Mouse (Mus musculus): ENCODE results near the gene Mta1. TPM values are rescaled to one million over a fixed set of nuclear protein-coding genes. Genes with fewer than 3 reads are reported as not detected.
A peak's percentile ranks its signal among the peaks of the same experiment; 100 is the strongest.

Gene Mta1
- polyA plus RNA-seq, 1 experiment, result 47.6 TPM

DNA sequence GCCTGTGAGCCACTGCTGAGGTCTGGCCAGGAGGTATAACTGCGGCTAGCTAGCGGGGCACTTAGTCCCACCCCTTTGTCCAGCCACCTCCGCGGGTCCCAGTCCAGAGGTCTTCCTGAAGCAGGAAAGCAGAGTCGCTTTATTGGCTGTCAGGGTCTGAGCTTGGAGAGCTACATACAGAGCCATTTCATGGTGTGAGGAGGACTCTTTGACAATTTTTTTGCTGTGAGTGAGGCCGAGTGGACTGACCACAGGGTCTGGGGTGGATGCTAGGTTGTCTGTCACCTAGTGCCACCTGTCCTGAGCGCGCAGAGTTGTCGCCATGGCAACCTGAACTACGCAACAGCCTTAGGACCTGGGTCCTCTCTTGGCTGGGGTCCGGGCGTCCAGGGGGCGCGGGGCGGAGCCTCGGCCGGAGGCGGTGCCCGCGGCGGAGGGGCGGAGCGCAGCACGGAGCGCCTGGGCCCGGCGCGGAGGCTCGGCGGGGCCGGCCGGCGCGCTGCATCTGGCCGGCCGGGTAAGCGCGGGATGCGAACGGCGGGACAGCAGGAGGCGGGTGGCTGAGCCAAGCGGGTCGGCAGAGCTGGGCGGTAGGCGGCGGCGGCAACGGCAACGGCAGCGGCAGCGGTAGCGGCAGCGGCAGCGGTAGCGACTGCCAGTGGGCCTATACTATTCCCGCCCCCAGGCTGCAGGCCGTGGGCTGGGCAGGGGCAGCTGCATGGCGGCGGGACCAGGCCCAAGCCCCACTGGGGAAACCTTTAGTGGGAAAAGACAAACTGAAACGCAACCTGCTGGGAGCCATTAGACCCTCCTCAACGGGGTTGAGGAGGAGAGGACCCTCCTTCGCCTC is 87.6 kb downstream of the Mta1 start, which contains the start of gene Tmem121:
Tmem121 (plus strand) TSS at position 489 of the 850 bp plus-strand sequence.
- peaks cover 10% of the 10 kb centered on the region for H3K4me1 ChIP-seq (ENCODE audit: control insufficient read depth, insufficient read depth, insufficient read length, low read length)
- peak within 1 kb of the TSS; percentile 49 for H3K4me3 ChIP-seq (ENCODE audit: low read depth, low read length)
- H3K36me3 ChIP-seq (ENCODE audit: control insufficient read depth, insufficient read depth, low read length), result no peaks in the 10 kb centered on the region
- peaks cover 27% of the 10 kb centered on the region for H3K27me3 ChIP-seq (ENCODE audit: control insufficient read depth, insufficient read depth, low read length)
- TF ChIP-seq CTCF (IDR thresholded peaks at IDR 0.05; ENCODE audit: extremely low read depth, insufficient read length, insufficient replicate concordance, low read depth, low read length) (no peak), POLR2A (IDR thresholded peaks at IDR 0.05; ENCODE audit: low read depth, low read length) (no peak)
- 5% methylated on average over 63 of the region's 63 CpGs for WGBS
- H3K27ac ChIP-seq (ENCODE audit: insufficient read depth, low read depth, low read length), result no peak within 1 kb of the TSS

- Histone ChIP-seq H3K4me3 (ENCODE audit: low read depth, low read length) (peak overlapping the region; percentile 49), H3K27me3 (ENCODE audit: control insufficient read depth, insufficient read depth, low read length) (peaks cover 27% of the 10 kb centered on the region), H3K27ac (ENCODE audit: insufficient read depth, low read depth, low read length) (no peak overlapping the region), H3K36me3 (ENCODE audit: control insufficient read depth, insufficient read depth, low read length) (no peaks in the 10 kb centered on the region), H3K4me1 (ENCODE audit: control insufficient read depth, insufficient read depth, insufficient read length, low read length) (peaks cover 10% of the 10 kb centered on the region)
- WGBS, result 69% methylated on average over 12 of the region's 12 CpGs
- TF ChIP-seq POLR2A (IDR thresholded peaks at IDR 0.05; ENCODE audit: low read depth, low read length) (no peak), CTCF (IDR thresholded peaks at IDR 0.05; ENCODE audit: extremely low read depth, insufficient read length, insufficient replicate concordance, low read depth, low read length) (no peak)
Observed at GRCm38 (mm10) chr12:113186326-113187010, 88.4 kb downstream of the Mta1 start.

Other genes starting within 250 kb of the Mta1 start
- gene Gpr132, start 230.1 kb upstream of the Mta1 start, polyA plus RNA-seq (2012; rRNA removed), result 5.4 and 8.2 TPM in 2 replicates
- 6.2 and 9.1 TPM in 2 replicates for gene Jag2, start 168.5 kb upstream of the Mta1 start, polyA plus RNA-seq (2012; rRNA removed)
- 40.8 and 42.4 TPM in 2 replicates for gene Nudt14, start 156.2 kb upstream of the Mta1 start, polyA plus RNA-seq (2012; rRNA removed)
- gene Btbd6, start 121.8 kb upstream of the Mta1 start, polyA plus RNA-seq (2012; rRNA removed), result 116 and 206 TPM in 2 replicates
- 43.7 and 95.6 TPM in 2 replicates for gene Brf1, start 97.6 kb upstream of the Mta1 start, polyA plus RNA-seq (2012; rRNA removed)
- 16.0 and 27.0 TPM in 2 replicates for gene Pacs2, start 83.8 kb upstream of the Mta1 start, polyA plus RNA-seq (2012; rRNA removed)
- gene Tex22, start 23.8 kb upstream of the Mta1 start, polyA plus RNA-seq (2012; rRNA removed), result not detected in 2 replicates
- 73.8 and 86.3 TPM in 2 replicates for gene Crip2, start 42.0 kb downstream of the Mta1 start, polyA plus RNA-seq (2012; rRNA removed)
- 4,805 and 16,576 TPM in 2 replicates for gene Crip1, start 48.0 kb downstream of the Mta1 start, polyA plus RNA-seq (2012; rRNA removed)
- 9.2 and 18.3 TPM in 2 replicates for gene Tedc1, start 58.1 kb downstream of the Mta1 start, polyA plus RNA-seq (2012; rRNA removed)
- 1.8 and 2.4 TPM in 2 replicates for gene Tmem121, start 87.7 kb downstream of the Mta1 start, polyA plus RNA-seq (2012; rRNA removed)

Measured in small intestine, adult 2 months (tissue).